Mouse (Mus musculus) C2C12 (cell line): ENCODE measurements around the gene Haus2.

Source experiments
- CEBPB ChIP-seq: IDR thresholded peaks from one replicate; pipeline ENCODE4 v1.6.1; 2011; ENCODE audit warnings: low read depth, mild to moderate bottlenecking, control low read depth, moderate library complexity
- CTCF ChIP-seq: IDR thresholded peaks from one replicate; pipeline ENCODE4 v1.5.1; 2011; ENCODE audit not compliant: control insufficient read depth, insufficient read depth, insufficient read length
- MAX ChIP-seq: IDR thresholded peaks from one replicate; pipeline ENCODE4 v1.6.1; 2011; ENCODE audit warnings: mild to moderate bottlenecking, control low read depth

DNA sequence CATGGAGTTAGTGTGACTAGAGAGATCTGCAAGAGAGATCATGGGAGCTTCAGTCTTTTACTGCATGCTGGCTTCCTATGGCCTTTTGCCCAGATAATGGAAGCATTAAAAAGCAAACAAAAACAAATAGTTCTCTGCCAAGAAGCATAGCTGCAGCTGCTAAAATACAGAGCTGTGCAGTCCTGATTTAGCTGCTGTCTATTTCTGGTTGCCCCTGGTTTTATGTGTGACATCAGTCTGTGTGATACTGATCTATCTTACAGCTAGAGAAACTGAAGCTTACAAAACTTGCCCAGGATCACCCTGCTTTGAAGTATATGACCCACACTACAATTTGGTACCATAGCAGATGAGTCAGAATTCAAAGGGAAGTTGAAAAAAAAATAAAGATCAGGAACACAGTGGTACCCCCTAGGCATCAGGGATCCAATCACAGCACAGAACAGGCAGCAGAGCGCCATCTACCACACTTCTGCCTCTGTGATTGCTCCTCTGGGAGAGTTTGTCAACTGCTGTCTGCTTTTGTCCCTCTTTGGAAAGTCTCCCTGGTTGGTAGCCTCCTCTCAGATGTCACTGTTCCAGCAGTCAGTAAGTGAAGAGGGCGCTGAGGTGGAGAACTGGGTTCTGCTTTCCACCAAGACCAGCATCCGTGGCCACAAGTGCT lies 54.4 kb downstream of the Haus2 start:
- peak; percentile 29 for TF ChIP-seq CTCF
- no peak for TF ChIP-seq MAX
- TF ChIP-seq CEBPB: no peak
